Mouse (Mus musculus): Measurements from ENCODE around the gene Slfn3. TPM values are rescaled to one million over a fixed set of nuclear protein-coding genes. Genes with fewer than 3 reads are reported as not detected.
"Not testable (repeated sequence)": the region's sequence is repeated elsewhere in the genome, so short reads cannot be mapped to it uniquely, and the experiment has no call there.

Gene Slfn3
- polyA plus RNA-seq, 1 experiment from 2014 or later, result 0.42 TPM

- not testable (repeated sequence) for H3K36me3 ChIP-seq (ENCODE audit: control insufficient read depth, insufficient read depth, low read length); H3K9ac ChIP-seq (ENCODE audit: low read length); H3K4me3 ChIP-seq (ENCODE audit: low read depth, low read length); H3K4me1 ChIP-seq (ENCODE audit: control insufficient read depth, insufficient read depth, low read length); H3K27me3 ChIP-seq (ENCODE audit: control insufficient read depth, insufficient read depth, low read length); ATAC-seq (ENCODE audit: low FRiP score); H3K9me3 ChIP-seq (ENCODE audit: control insufficient read depth, low read length); H3K4me2 ChIP-seq; DNase-seq (ENCODE audit: low spot score, missing footprints); H3K27ac ChIP-seq (ENCODE audit: low read depth, low read length)
- WGBS, result 69% methylated on average over 5 of the region's 5 CpGs
Observed at GRCm38 (mm10) chr11:83257211-83257610, 66.1 kb downstream of the Slfn3 start.

DNA sequence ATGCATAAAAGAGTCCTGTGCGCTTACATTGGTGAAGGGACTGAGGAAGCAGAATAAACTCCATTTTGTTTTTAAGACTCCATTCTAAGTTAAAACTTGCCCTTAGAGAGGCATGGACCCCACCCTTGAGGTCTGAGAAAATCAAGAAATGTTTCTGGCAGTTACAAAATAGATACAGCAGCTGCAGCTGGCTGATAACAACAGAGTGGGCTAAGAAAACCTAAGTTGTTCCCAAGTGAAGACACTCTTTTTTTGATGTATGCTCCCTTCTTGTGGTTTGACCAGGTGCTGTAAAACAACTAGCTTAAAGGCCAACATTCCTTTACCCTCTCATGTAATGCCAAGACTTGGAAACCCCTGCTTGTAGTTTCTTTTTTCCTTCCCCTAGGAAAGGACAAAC lies 71.5 kb downstream of the Slfn3 start:
- no peak overlapping the region for H3K4me2 ChIP-seq
- 88% methylated on average over 1 of the region's 1 CpGs for WGBS
- H3K27me3 ChIP-seq (ENCODE audit: control insufficient read depth, insufficient read depth, low read length), result no peaks in the 10 kb centered on the region
- DNase-seq (ENCODE audit: low spot score, missing footprints) (no peak), ATAC-seq (ENCODE audit: low FRiP score) (no peak)
- no peak overlapping the region for H3K9ac ChIP-seq (ENCODE audit: low read length)
- H3K36me3 ChIP-seq (ENCODE audit: control insufficient read depth, insufficient read depth, low read length), result no peaks in the 10 kb centered on the region
- H3K4me3 ChIP-seq (ENCODE audit: low read depth, low read length), result no peak overlapping the region
- H3K4me1 ChIP-seq (ENCODE audit: control insufficient read depth, insufficient read depth, low read length), result no peaks in the 10 kb centered on the region
- no peak overlapping the region for H3K27ac ChIP-seq (ENCODE audit: low read depth, low read length)
- no peaks in the 10 kb centered on the region for H3K9me3 ChIP-seq (ENCODE audit: control insufficient read depth, low read length)

- no peaks in the 10 kb centered on the region for H3K27me3 ChIP-seq (ENCODE audit: control insufficient read depth, insufficient read depth, low read length)
- no peaks in the 10 kb centered on the region for H3K9me3 ChIP-seq (ENCODE audit: control insufficient read depth, low read length)
- ATAC-seq (ENCODE audit: low FRiP score) (no peak), DNase-seq (ENCODE audit: low spot score, missing footprints) (no peak)
- no peak overlapping the region for H3K4me2 ChIP-seq
- H3K27ac ChIP-seq (ENCODE audit: low read depth, low read length), result no peak overlapping the region
- no peaks in the 10 kb centered on the region for H3K4me1 ChIP-seq (ENCODE audit: control insufficient read depth, insufficient read depth, low read length)
- no peak overlapping the region for H3K9ac ChIP-seq (ENCODE audit: low read length)
- WGBS, result 65% methylated on average over 3 of the region's 3 CpGs
- H3K4me3 ChIP-seq (ENCODE audit: low read depth, low read length), result no peak overlapping the region
- H3K36me3 ChIP-seq (ENCODE audit: control insufficient read depth, insufficient read depth, low read length), result no peaks in the 10 kb centered on the region
Observed at GRCm38 (mm10) chr11:83263146-83263545, 72.0 kb downstream of the Slfn3 start.

Other genes with a start within 250 kb of the Slfn3 start
- gene Slfn5, start 240.0 kb upstream of the Slfn3 start, polyA plus RNA-seq (2014; fragmentation: Nextera tagmentation; extraction: Ambion mirVana), result 0.14 and 0.47 TPM in 2 replicates
- 7.1 and 7.6 TPM in 2 replicates for gene Slfn9, start 199.5 kb upstream of the Slfn3 start, polyA plus RNA-seq (2014; fragmentation: Nextera tagmentation; extraction: Ambion mirVana)
- gene Slfn8, start 170.5 kb upstream of the Slfn3 start, polyA plus RNA-seq (2014; fragmentation: Nextera tagmentation; extraction: Ambion mirVana), result 0.11 and 0.28 TPM in 2 replicates
- gene Slfn2, start 126.2 kb upstream of the Slfn3 start, polyA plus RNA-seq (2014; fragmentation: Nextera tagmentation; extraction: Ambion mirVana), result 2.3 and 2.7 TPM in 2 replicates
- gene Slfn1, start 74.5 kb upstream of the Slfn3 start, polyA plus RNA-seq (2014; fragmentation: Nextera tagmentation; extraction: Ambion mirVana), result 0.10 TPM in 1 of 2 replicates, not detected in the other
- not detected in 2 replicates for gene Slfn4, start 16.1 kb upstream of the Slfn3 start, polyA plus RNA-seq (2014; fragmentation: Nextera tagmentation; extraction: Ambion mirVana)
- gene Slfn14, start 95.4 kb downstream of the Slfn3 start, polyA plus RNA-seq (2014; fragmentation: Nextera tagmentation; extraction: Ambion mirVana), result 0.79 and 0.88 TPM in 2 replicates
- 121 and 130 TPM in 2 replicates for gene Ap2b1, start 107.7 kb downstream of the Slfn3 start, polyA plus RNA-seq (2014; fragmentation: Nextera tagmentation; extraction: Ambion mirVana)
- 20.1 and 20.8 TPM in 2 replicates for gene Pex12, start 111.3 kb downstream of the Slfn3 start, polyA plus RNA-seq (2014; fragmentation: Nextera tagmentation; extraction: Ambion mirVana)
- gene Rasl10b, start 217.8 kb downstream of the Slfn3 start, polyA plus RNA-seq (2014; fragmentation: Nextera tagmentation; extraction: Ambion mirVana), result 3.0 and 4.6 TPM in 2 replicates
- gene Gas2l2, start 238.1 kb downstream of the Slfn3 start, polyA plus RNA-seq (2014; fragmentation: Nextera tagmentation; extraction: Ambion mirVana), result 0.12 TPM in 1 of 2 replicates, not detected in the other
- 0.89 TPM in 1 of 2 replicates, not detected in the other for gene 1700020L24Rik, start 246.3 kb downstream of the Slfn3 start, polyA plus RNA-seq (2014; fragmentation: Nextera tagmentation; extraction: Ambion mirVana)

Measured in midbrain, embryonic 11.5 days (tissue).